Mouse (Mus musculus) heart, postnatal 4 days (tissue): Measurements from ENCODE around the gene Fcrla. TPM values are rescaled to one million over a fixed set of nuclear protein-coding genes. Genes with fewer than 3 reads are reported as not detected.
A peak's percentile ranks its signal among the peaks of the same experiment; 100 is the strongest.
"Not testable (repeated sequence)": the region's sequence is repeated elsewhere in the genome, so short reads cannot be mapped to it uniquely, and the experiment has no call there.

Source experiments
- DNase-seq: peaks from one replicate; pipeline ENCODE4 v3.0.0; 2021
- total RNA-seq, 2 experiments: library from RNA; stranded (reverse); gene quantifications; 2 replicates each; pipeline ENCODE4 v1.2.3; 2021

The Fcrla gene
- total RNA-seq, result under 1 TPM; 0.31 to 0.34 TPM

DNA sequence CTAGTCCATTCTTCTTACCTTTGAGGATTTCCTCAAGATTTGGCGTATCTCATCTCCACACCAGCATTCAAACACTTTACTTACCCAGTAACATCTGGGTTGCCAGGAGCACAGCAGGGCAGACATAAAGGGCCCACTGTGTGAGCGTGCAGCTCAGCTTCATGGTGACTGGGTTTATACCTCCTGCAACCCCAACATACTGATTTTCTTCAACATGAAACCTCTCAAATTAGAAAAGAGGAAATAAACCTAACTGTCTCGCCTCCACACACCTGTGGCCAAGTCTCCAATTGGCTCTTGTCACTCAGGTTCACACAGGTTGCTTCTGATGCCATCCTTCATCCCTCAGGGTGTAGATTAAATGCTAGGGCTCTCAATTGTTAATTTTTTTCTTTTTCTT lies at the start of gene Fcrla:
Fcrla (minus strand) TSS at position 206 of the 400 bp plus-strand sequence.
- DNase-seq, result no peak

- no peak for DNase-seq
These were observed 49.1 kb upstream of the Fcrla start, which contains the start of gene Fcgr2b for GRCm38 (mm10) chr1:170976447-170976846. Gene Fcgr2b, minus strand, starts transcription at chr1:170976547.

GRCm38 (mm10) chr1:170975751-170976161 lies 48.4 kb upstream of the Fcrla start:
- no peak for DNase-seq

DNA sequence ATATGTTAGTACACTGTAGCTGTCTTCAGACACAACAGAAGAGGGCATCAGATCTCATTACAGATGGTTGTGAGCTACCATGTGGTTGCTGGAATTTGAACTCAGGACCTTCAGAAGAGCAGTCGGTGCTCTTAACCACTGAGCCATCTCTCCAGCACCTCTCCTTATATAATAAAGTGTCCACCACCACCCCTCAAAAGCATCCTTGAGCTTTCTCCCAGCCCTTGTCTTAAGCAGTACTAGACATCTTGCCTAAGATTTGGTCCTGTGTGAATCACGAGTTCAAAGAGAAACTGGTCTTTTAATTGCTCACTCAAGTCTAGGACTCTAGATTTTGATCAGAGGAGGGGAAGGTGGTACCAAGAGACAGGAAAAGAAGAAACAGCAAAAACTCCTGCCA lies 48.0 kb upstream of the Fcrla start:
- DNase-seq, result not testable (repeated sequence)

- DNase-seq, result no peak
These were observed 47.4 kb upstream of the Fcrla start for GRCm38 (mm10) chr1:170974736-170975135.

DNA sequence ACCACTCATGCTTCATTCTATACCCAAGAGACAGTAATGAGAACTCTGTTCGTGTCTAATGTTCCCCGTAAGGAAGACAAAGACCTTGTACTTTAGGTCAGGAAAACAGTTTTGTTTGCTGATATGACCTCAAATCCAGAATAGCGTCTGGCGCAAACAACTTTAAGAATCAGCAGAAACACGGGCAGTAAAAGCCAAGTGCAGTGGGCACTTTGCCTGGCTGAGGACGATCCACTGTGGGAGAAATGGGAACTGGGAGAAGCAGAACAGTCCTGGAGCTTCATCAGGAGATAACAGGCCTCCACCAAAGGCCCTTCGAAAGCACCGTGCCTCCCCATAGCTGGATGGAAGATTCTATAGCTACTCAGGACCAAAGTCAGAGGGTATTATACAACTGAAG lies 46.8 kb upstream of the Fcrla start:
- no peak for DNase-seq

- no peak for DNase-seq
These were observed 45.6 kb upstream of the Fcrla start for GRCm38 (mm10) chr1:170972936-170973335.

GRCm38 (mm10) chr1:170972494-170972893 lies 45.1 kb upstream of the Fcrla start:
- no peak for DNase-seq

- no peak for DNase-seq
These were observed 41.2 kb upstream of the Fcrla start for GRCm38 (mm10) chr1:170968576-170968975.

DNA sequence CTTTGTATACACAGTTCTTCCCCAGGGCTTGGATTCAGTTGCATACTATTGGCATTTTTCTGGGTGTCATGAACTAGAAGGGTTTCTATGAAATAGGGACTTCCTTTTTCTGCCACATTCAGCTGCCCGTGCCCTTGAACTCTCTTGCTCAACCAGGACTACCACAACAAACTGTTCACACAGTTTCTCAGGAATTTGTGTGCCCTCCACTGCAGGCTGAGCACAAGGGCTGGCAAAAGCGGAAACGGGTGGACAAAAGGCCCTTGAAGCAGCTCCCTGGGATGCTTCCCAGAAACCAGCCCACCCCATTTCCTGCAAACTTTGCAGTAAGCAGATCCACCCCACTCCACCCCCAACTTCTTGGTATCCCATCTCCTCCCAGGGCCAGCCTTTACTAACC lies 40.2 kb upstream of the Fcrla start:
- no peak for DNase-seq

DNA sequence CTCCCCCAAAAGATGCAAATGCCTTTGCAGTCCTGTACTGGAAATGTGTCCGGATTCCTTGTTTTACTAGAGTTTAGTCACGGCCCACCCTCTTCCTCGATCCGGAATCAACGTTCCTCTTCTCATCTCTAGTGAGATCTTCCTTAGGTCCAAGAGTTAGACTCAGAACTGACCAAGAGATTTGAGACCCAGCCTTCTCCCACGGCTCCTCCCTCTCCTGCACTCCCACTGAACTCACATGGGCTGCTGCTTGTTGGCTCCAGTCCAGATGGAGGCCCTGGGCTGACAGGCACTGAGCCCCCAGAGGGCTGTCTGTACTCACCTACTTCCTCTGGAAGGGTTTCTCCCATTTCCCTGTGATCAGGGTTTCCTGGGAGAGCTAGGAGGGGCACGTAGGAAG lies 35.7 kb upstream of the Fcrla start:
- DNase-seq, result peak; percentile 15

GRCm38 (mm10) chr1:170962301-170962700 lies 34.9 kb upstream of the Fcrla start:
- peak; percentile 11 for DNase-seq

GRCm38 (mm10) chr1:170961101-170961500 lies 33.7 kb upstream of the Fcrla start:
- no peak for DNase-seq

GRCm38 (mm10) chr1:170959791-170960190 lies 32.4 kb upstream of the Fcrla start:
- DNase-seq, result no peak

DNA sequence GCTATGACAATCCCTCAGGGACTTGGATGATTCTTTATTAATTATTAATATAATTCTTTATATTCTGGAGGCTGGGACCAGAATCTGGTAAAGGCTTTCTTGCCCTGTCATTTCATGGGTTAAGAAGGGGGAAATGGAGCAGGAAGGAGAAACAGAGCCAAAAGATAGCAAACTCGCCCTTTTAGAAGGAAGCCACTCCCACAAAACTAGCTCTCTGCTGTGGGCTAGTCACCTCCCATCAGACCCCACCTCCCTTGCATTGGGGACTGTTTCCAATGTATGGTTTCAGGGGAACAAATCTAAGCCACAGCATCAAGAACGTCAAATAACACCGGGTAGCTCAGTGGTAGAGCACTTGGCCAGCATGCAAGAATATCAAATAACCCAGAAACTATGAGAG lies 30.8 kb upstream of the Fcrla start:
- no peak for DNase-seq

DNA sequence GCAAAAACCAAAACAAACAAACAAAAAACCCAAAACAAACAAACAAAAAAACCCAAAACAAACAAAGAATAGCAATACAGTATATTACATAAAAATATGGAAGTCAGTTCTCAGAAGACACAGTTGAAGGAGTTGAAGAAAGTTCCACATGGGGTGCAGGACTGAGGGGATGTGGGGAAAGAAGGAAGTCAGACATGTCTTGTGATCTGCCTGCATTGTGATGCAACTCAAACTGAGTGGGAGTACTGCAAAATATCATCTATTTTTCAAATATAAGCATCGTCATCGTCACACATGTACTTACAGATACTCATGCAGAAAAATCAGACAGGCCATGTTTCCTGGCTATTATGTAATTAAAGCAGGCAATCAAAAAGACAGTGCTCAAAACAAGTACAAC lies 25.8 kb upstream of the Fcrla start:
- no peak for DNase-seq

GRCm38 (mm10) chr1:170950772-170951171 lies 23.4 kb upstream of the Fcrla start:
- DNase-seq, result no peak

DNA sequence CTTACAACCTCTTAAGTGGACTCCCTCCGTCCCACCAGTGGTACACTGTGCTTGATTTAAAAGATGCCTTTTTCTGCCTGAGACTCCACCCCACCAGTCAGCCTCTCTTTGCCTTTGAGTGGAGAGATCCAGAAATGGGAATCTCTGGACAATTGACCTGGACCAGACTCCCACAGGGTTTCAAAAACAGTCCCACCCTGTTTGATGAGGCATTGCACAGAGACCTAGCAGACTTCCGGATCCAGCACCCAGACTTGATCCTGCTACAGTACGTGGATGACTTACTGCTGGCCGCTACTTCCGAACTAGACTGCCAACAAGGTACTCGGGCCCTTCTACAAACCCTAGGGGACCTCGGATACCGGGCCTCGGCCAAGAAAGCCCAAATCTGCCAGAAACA lies 17.5 kb upstream of the Fcrla start:
- DNase-seq, result not testable (repeated sequence)

- DNase-seq, result not testable (repeated sequence)
These were observed 16.8 kb upstream of the Fcrla start for GRCm38 (mm10) chr1:170944151-170944550.

GRCm38 (mm10) chr1:170939255-170939654 lies 11.9 kb upstream of the Fcrla start:
- DNase-seq, result no peak

DNA sequence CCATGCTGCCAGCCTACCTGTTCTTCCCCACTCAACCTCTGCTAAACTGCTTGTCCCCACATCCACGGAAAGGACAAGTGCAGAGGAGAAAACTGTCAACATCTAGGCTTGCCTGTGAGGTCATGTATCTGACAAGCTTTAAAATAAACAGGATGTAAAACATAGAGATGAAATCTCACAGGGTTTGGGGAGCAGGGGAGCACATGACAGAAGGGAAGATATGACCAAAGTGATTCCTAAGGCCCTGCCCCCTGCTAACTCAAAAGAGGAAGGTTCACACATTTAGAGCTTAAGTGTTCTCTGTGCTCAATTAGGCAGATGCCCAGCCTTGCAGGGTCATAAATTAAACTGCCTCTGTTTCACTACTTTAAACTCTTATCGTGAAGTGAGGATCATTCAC lies 7.0 kb upstream of the Fcrla start:
- DNase-seq, result no peak

DNA sequence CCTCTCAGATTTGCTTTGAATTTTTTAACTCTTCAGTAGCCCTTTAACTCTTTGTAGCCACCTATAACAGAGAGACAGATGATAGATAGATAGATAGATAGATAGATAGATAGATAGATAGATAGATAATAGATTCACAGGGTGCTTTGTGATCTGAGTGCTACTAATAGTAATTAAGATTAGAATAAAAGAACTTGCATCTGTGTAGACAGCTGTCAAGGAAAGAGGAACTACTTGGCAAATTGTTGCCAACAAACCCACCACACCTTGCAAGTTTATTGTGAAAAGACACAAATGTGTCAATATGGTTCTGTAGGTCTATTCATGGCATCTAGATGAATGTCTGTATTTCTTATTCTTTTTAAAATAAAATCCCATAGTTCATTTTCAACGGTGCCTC lies 6.6 kb upstream of the Fcrla start:
- DNase-seq, result no peak

- DNase-seq, result no peak
These were observed 6.1 kb upstream of the Fcrla start for GRCm38 (mm10) chr1:170933386-170933920.

DNA sequence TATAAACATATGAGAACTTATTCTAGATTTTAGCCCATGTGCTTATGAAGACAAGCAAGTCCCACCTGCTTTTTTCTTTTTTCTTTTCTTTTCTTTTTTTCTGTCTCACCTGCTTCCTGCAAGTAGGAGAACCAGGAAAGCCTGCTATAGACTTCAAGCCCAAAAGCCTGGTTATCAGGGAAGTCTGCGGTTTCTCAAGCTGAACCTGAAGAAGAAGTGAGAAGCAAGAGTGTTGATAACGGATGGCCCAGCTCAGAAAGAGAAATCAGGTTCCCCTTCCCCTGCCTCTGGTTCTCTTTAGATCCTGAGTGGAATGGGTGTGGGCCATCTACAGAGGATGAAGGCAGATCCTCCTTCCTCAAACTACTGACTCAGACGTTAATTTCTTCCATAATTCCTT lies 4.7 kb upstream of the Fcrla start:
- no peak for DNase-seq

GRCm38 (mm10) chr1:170929245-170929644 lies 1.9 kb upstream of the Fcrla start:
- DNase-seq, result no peak
